Mouse (Mus musculus) 3T3-L1 (cell line): ENCODE measurements at regions not wholly inside any gene's neighbourhood (a gene's known extent, or its start where the extent isn't known, plus 50 kb on each side); places are given as distances from the start of the nearest gene placed in this dataset.

Experiments
- DNase-seq: peaks from one replicate; pipeline ENCODE4 v3.0.0-alpha.2; 2015; ENCODE audit warnings: low read depth, low spot score

- no peak for DNase-seq
These were observed 298.8 kb downstream of the Satb1 start for GRCm38 (mm10) chr17:51534270-51534669.

GRCm38 (mm10) chr17:51528161-51528560 lies 304.9 kb downstream of the Satb1 start:
- DNase-seq, result no peak

- DNase-seq, result no peak
These were observed 306.2 kb downstream of the Satb1 start for GRCm38 (mm10) chr17:51526881-51527280.

GRCm38 (mm10) chr17:51526464-51526863 lies 306.6 kb downstream of the Satb1 start:
- DNase-seq, result no peak

GRCm38 (mm10) chr17:51526021-51526420 lies 307.1 kb downstream of the Satb1 start:
- DNase-seq, result no peak

- no peak for DNase-seq
These were observed 307.9 kb downstream of the Satb1 start for GRCm38 (mm10) chr17:51525219-51525618.

- DNase-seq, result no peak
These were observed 321.2 kb downstream of the Satb1 start for GRCm38 (mm10) chr17:51511917-51512316.

- no peak for DNase-seq
These were observed 321.6 kb upstream of the Tbc1d5 start for GRCm38 (mm10) chr17:51500751-51501150.

GRCm38 (mm10) chr17:51499541-51499940 lies 320.4 kb upstream of the Tbc1d5 start:
- no peak for DNase-seq

GRCm38 (mm10) chr17:51495038-51495437 lies 315.9 kb upstream of the Tbc1d5 start:
- no peak for DNase-seq

- no peak for DNase-seq
These were observed 310.2 kb upstream of the Tbc1d5 start for GRCm38 (mm10) chr17:51489386-51489785.

GRCm38 (mm10) chr17:51487918-51488445 lies 308.8 kb upstream of the Tbc1d5 start:
- no peak for DNase-seq

- DNase-seq, result no peak
These were observed 298.7 kb upstream of the Tbc1d5 start for GRCm38 (mm10) chr17:51477810-51478209.

GRCm38 (mm10) chr17:51477404-51477803 lies 298.3 kb upstream of the Tbc1d5 start:
- no peak for DNase-seq

GRCm38 (mm10) chr17:51462137-51462880 lies 283.2 kb upstream of the Tbc1d5 start:
- no peak for DNase-seq

GRCm38 (mm10) chr17:51461248-51461647 lies 282.1 kb upstream of the Tbc1d5 start:
- no peak for DNase-seq

GRCm38 (mm10) chr17:51459119-51459518 lies 280.0 kb upstream of the Tbc1d5 start:
- no peak for DNase-seq

- no peak for DNase-seq
These were observed 236.6 kb upstream of the Tbc1d5 start for GRCm38 (mm10) chr17:51415746-51416145.

- DNase-seq, result peak; percentile 27
These were observed 235.2 kb upstream of the Tbc1d5 start for GRCm38 (mm10) chr17:51414304-51414703.

GRCm38 (mm10) chr17:51413741-51414140 lies 234.6 kb upstream of the Tbc1d5 start:
- peak; percentile 48 for DNase-seq

- no peak for DNase-seq
These were observed 232.5 kb upstream of the Tbc1d5 start for GRCm38 (mm10) chr17:51411545-51412094.

- DNase-seq, result no peak
These were observed 229.7 kb upstream of the Tbc1d5 start for GRCm38 (mm10) chr17:51408894-51409293.

GRCm38 (mm10) chr17:51408367-51408766 lies 229.2 kb upstream of the Tbc1d5 start:
- DNase-seq, result no peak
